Mouse (Mus musculus) macrophage (primary cell): ENCODE measurements around the gene Ror2. TPM values are rescaled to one million over a fixed set of nuclear protein-coding genes. Genes with fewer than 3 reads are reported as not detected.

Source experiments
- H3K27ac ChIP-seq: fragments of 350-480 bp; formaldehyde crosslinking; 2 replicates; pipeline ENCODE4 v1.9.0; 2021
- H3K36me3 ChIP-seq: fragments of 350-480 bp; formaldehyde crosslinking; 2 replicates; pipeline ENCODE4 v1.9.0; 2021; ENCODE audit errors: inconsistent target
- H3K4me3 ChIP-seq: fragments of 350-480 bp; formaldehyde crosslinking; 2 replicates; pipeline ENCODE4 v1.9.0; 2021; ENCODE audit errors: inconsistent target
- H3K79me2 ChIP-seq: fragments of 350-480 bp; formaldehyde crosslinking; 2 replicates; pipeline ENCODE4 v1.9.0; 2021; ENCODE audit errors: inconsistent target
- WGBS: methylation state at CpG from one replicate; pipeline ENCODE4 v1.1.7; 2026; ENCODE audit warnings: inconsistent platforms; ENCODE audit not compliant: missing documents; 5-methylcytosine and 5-hydroxymethylcytosine counted together
- polyA plus RNA-seq: library from polyadenylated mRNA; stranded (reverse); fragments of 250-400 nt; gene quantifications from 3 replicates; pipeline ENCODE4 v1.2.4, GENCODE M21; 2018; ENCODE audit warnings: inconsistent platforms

The Ror2 gene
- polyA plus RNA-seq, 1 experiment from 2014 or later, result not detected

- H3K27ac ChIP-seq, result no peak overlapping the region
- H3K36me3 ChIP-seq, result no peaks in the 10 kb centered on the region
- WGBS, result 80% methylated on average over 5 of the region's 5 CpGs
- H3K79me2 ChIP-seq, result no peaks in the 10 kb centered on the region
- H3K4me3 ChIP-seq, result no peak overlapping the region
These were observed 83.5 kb downstream of the Ror2 start for GRCm38 (mm10) chr13:53202439-53202830.

GRCm38 (mm10) chr13:53201628-53202438, 84.1 kb downstream of the Ror2 start:
- H3K4me3 ChIP-seq, result no peak overlapping the region
- WGBS, result 13% methylated on average over 18 of the region's 18 CpGs
- H3K79me2 ChIP-seq, result no peaks in the 10 kb centered on the region
- H3K36me3 ChIP-seq, result no peaks in the 10 kb centered on the region
- no peak overlapping the region for H3K27ac ChIP-seq

- H3K36me3 ChIP-seq, result no peaks in the 10 kb centered on the region
- WGBS, result 89% methylated on average over 4 of the region's 4 CpGs
- H3K27ac ChIP-seq, result no peak overlapping the region
- H3K4me3 ChIP-seq, result no peak overlapping the region
- H3K79me2 ChIP-seq, result no peaks in the 10 kb centered on the region
These were observed 85.8 kb downstream of the Ror2 start for GRCm38 (mm10) chr13:53200121-53200520.

GRCm38 (mm10) chr13:53199262-53199661, 86.7 kb downstream of the Ror2 start:
- Histone ChIP-seq H3K79me2 (no peaks in the 10 kb centered on the region), H3K27ac (no peak overlapping the region), H3K4me3 (no peak overlapping the region), H3K36me3 (no peaks in the 10 kb centered on the region)
- WGBS, result 83% methylated on average over 7 of the region's 7 CpGs

GRCm38 (mm10) chr13:53196690-53197089, 89.2 kb downstream of the Ror2 start:
- Histone ChIP-seq H3K27ac (no peak overlapping the region), H3K36me3 (no peaks in the 10 kb centered on the region), H3K4me3 (no peak overlapping the region), H3K79me2 (no peaks in the 10 kb centered on the region)
- WGBS, result 59% methylated on average over 7 of the region's 7 CpGs

GRCm38 (mm10) chr13:53195951-53196677, 89.8 kb downstream of the Ror2 start:
- WGBS, result 92% methylated on average over 5 of the region's 6 CpGs

GRCm38 (mm10) chr13:53194306-53194705, 91.6 kb downstream of the Ror2 start:
- WGBS, result 93% methylated on average over 13 of the region's 15 CpGs
- Histone ChIP-seq H3K36me3 (no peaks in the 10 kb centered on the region), H3K79me2 (no peaks in the 10 kb centered on the region), H3K27ac (no peak overlapping the region), H3K4me3 (no peak overlapping the region)

More at GRCm38 (mm10) chr13:53195951-53196677, 89.8 kb downstream of the Ror2 start:
- Histone ChIP-seq H3K4me3 (no peak overlapping the region), H3K36me3 (no peaks in the 10 kb centered on the region), H3K79me2 (no peaks in the 10 kb centered on the region), H3K27ac (no peak overlapping the region)

- H3K4me3 ChIP-seq, result no peak overlapping the region
- no peaks in the 10 kb centered on the region for H3K79me2 ChIP-seq
- WGBS, result 84% methylated on average over 6 of the region's 6 CpGs
- no peaks in the 10 kb centered on the region for H3K36me3 ChIP-seq
- H3K27ac ChIP-seq, result no peak overlapping the region
These were observed 92.2 kb downstream of the Ror2 start for GRCm38 (mm10) chr13:53193713-53194112.

GRCm38 (mm10) chr13:53192286-53192685, 93.6 kb downstream of the Ror2 start:
- no peaks in the 10 kb centered on the region for H3K79me2 ChIP-seq
- WGBS, result 91% methylated on average over 6 of the region's 6 CpGs
- H3K36me3 ChIP-seq, result no peaks in the 10 kb centered on the region
- H3K27ac ChIP-seq, result no peak overlapping the region
- H3K4me3 ChIP-seq, result no peak overlapping the region

- Histone ChIP-seq H3K4me3 (no peak overlapping the region), H3K27ac (no peak overlapping the region), H3K36me3 (no peaks in the 10 kb centered on the region), H3K79me2 (no peaks in the 10 kb centered on the region)
- WGBS, result 87% methylated on average over 7 of the region's 7 CpGs
These were observed 94.3 kb downstream of the Ror2 start for GRCm38 (mm10) chr13:53191657-53192056.

- Histone ChIP-seq H3K36me3 (no peaks in the 10 kb centered on the region), H3K79me2 (no peaks in the 10 kb centered on the region), H3K27ac (no peak overlapping the region), H3K4me3 (no peak overlapping the region)
- WGBS, result 91% methylated on average over 10 of the region's 10 CpGs
These were observed 97.0 kb downstream of the Ror2 start for GRCm38 (mm10) chr13:53188935-53189334.

GRCm38 (mm10) chr13:53184858-53185257, 101.1 kb downstream of the Ror2 start:
- Histone ChIP-seq H3K27ac (no peak overlapping the region), H3K36me3 (no peaks in the 10 kb centered on the region), H3K4me3 (no peak overlapping the region), H3K79me2 (no peaks in the 10 kb centered on the region)
- WGBS, result 100% methylated on average over 1 of the region's 1 CpGs

- Histone ChIP-seq H3K27ac (no peak overlapping the region), H3K36me3 (no peaks in the 10 kb centered on the region)
- WGBS, result 85% methylated on average over 5 of the region's 5 CpGs
These were observed 101.8 kb downstream of the Ror2 start for GRCm38 (mm10) chr13:53184149-53184548.

GRCm38 (mm10) chr13:53183161-53183577, 102.8 kb downstream of the Ror2 start:
- no peaks in the 10 kb centered on the region for H3K36me3 ChIP-seq
- no peak overlapping the region for H3K27ac ChIP-seq
- WGBS, result 79% methylated on average over 8 of the region's 8 CpGs
- H3K79me2 ChIP-seq, result no peaks in the 10 kb centered on the region
- H3K4me3 ChIP-seq, result no peak overlapping the region

More at GRCm38 (mm10) chr13:53184149-53184548, 101.8 kb downstream of the Ror2 start:
- no peaks in the 10 kb centered on the region for H3K79me2 ChIP-seq
- no peak overlapping the region for H3K4me3 ChIP-seq

- Histone ChIP-seq H3K4me3 (no peak overlapping the region), H3K36me3 (no peaks in the 10 kb centered on the region), H3K79me2 (no peaks in the 10 kb centered on the region), H3K27ac (no peak overlapping the region)
- WGBS, result 50% methylated on average over 13 of the region's 13 CpGs
These were observed 107.3 kb downstream of the Ror2 start for GRCm38 (mm10) chr13:53178594-53178993.
